Comparison of ENCODE assay signal across 9 mouse cellular contexts in genomic region chr14:121422664-121423340, GRCm38 (mm10). TPM values are rescaled to one million over a fixed set of nuclear protein-coding genes. Genes with fewer than 3 reads are reported as not detected.
DNase-seq lines count a peak whose midpoint lies in the region; ATAC-seq and TF ChIP-seq lines count a peak whose summit lies in the region.
"Had no signal": no experiment of that assay in that cellular context is flagged by ENCODE, and none has a peak within 500 bp of the region (broad histone marks: within the 10 kb centered on the region; RNA-seq: fewer than 3 reads in every experiment).

No protein-coding gene starts in this region.

- TF ChIP-seq CTCF in kidney, postnatal 0 days (IDR thresholded peaks at IDR 0.05; ENCODE audit: low read depth), result no peak
- TF ChIP-seq CTCF in liver, postnatal 0 days (IDR thresholded peaks at IDR 0.05; ENCODE audit: low read depth), result no peak
- TF ChIP-seq CTCF in left cerebral cortex, adult 2 months (IDR thresholded peaks at IDR 0.05), result no peak

- peak; percentile 45 for DNase-seq in kidney, postnatal 0 days (ENCODE audit: low spot score)
- no peak for DNase-seq in kidney, adult 18-20 months
- peak; percentile 52 for DNase-seq in liver, postnatal 0 days
- no peak for DNase-seq in right cerebral cortex, adult 18-20 months
- no peak for DNase-seq in left cerebral cortex, adult 2 months (ENCODE audit: extremely low spot score in 1 of 2, low spot score in 2 of 2)
- DNase-seq in frontal cortex, postnatal 10 days (ENCODE audit: low spot score in 2 of 2), result no peak

- no peak overlapping the region for H3K4me2 ChIP-seq in kidney, postnatal 0 days (ENCODE audit: low read length)
- H3K4me2 ChIP-seq in heart, embryonic 12.5 days, result peak overlapping the region; percentile 38
- peak overlapping the region; percentile 66 for H3K4me2 ChIP-seq in liver, postnatal 0 days (ENCODE audit: low read depth, low read length)
- H3K4me2 ChIP-seq in stomach, embryonic 16.5 days (ENCODE audit: low read depth, low read length), result peak overlapping the region; percentile 28

- no peaks in the 10 kb centered on the region for H3K36me3 ChIP-seq in kidney, postnatal 0 days (ENCODE audit: insufficient read depth, low read length)
- no peaks in the 10 kb centered on the region for H3K36me3 ChIP-seq in heart, embryonic 12.5 days
- H3K36me3 ChIP-seq in liver, postnatal 0 days (replicated peaks; ENCODE audit: insufficient read depth, low read length), result no peaks in the 10 kb centered on the region
- H3K36me3 ChIP-seq in stomach, embryonic 16.5 days (ENCODE audit: control insufficient read depth, insufficient read depth, low read length), result no peaks in the 10 kb centered on the region

- intact Hi-C loops in left cerebral cortex, adult 2 months (cut with DNase I), result no loop called here

- 0 out of 2 replicates have a peak, but pooled peaks cover 3% of the 10 kb centered on the region for H3K4me1 ChIP-seq in kidney, postnatal 0 days (replicated peaks; ENCODE audit: insufficient read depth, low read length)
- peaks cover 21% of the 10 kb centered on the region for H3K4me1 ChIP-seq in heart, embryonic 12.5 days (replicated peaks)
- peaks cover 24% of the 10 kb centered on the region for H3K4me1 ChIP-seq in liver, postnatal 0 days (ENCODE audit: insufficient read depth)
- peaks cover 10% of the 10 kb centered on the region for H3K4me1 ChIP-seq in stomach, embryonic 16.5 days (ENCODE audit: control insufficient read depth, insufficient read depth, low read length)

- H3K27me3 ChIP-seq in kidney, postnatal 0 days (ENCODE audit: insufficient read depth, low read length), result no peaks in the 10 kb centered on the region
- no peaks in the 10 kb centered on the region for H3K27me3 ChIP-seq in heart, embryonic 12.5 days (replicated peaks)
- H3K27me3 ChIP-seq in liver, postnatal 0 days (ENCODE audit: insufficient read depth, low read length), result no peaks in the 10 kb centered on the region
- no peaks in the 10 kb centered on the region for H3K27me3 ChIP-seq in stomach, embryonic 16.5 days (ENCODE audit: control insufficient read depth, insufficient read depth, low read length)
- H3K27me3 ChIP-seq: Patski had no signal

- H3K9ac ChIP-seq in kidney, postnatal 0 days (ENCODE audit: low read depth, low read length), result no peak overlapping the region
- H3K9ac ChIP-seq in heart, embryonic 12.5 days, result no peak overlapping the region
- peak overlapping the region; percentile 55 for H3K9ac ChIP-seq in liver, postnatal 0 days (replicated peaks)
- 0 out of 2 replicates have a peak overlapping the region, but pooled peaks have one; percentile 13 for H3K9ac ChIP-seq in stomach, embryonic 16.5 days (ENCODE audit: low read length)

- ATAC-seq in kidney, postnatal 0 days (replicated peaks; ENCODE audit: low FRiP score, low read depth), result no peak
- peak; percentile 93 for ATAC-seq in heart, embryonic 12.5 days (ENCODE audit: insufficient number of reproducible peaks, low FRiP score)
- ATAC-seq in liver, postnatal 0 days, result peak; percentile 91
- peak; percentile 69; the same call in 1 of the 2 replicates for ATAC-seq in stomach, embryonic 16.5 days (ENCODE audit: insufficient read depth, low FRiP score)
- ATAC-seq: Patski had no signal

- no peaks in the 10 kb centered on the region for H3K9me3 ChIP-seq in kidney, postnatal 0 days (replicated peaks; ENCODE audit: low read length)
- H3K9me3 ChIP-seq in heart, embryonic 12.5 days (replicated peaks), result peaks cover 10% of the 10 kb centered on the region; the same call in 1 of the 2 replicates
- H3K9me3 ChIP-seq in liver, postnatal 0 days (ENCODE audit: low read length), result no peaks in the 10 kb centered on the region
- peaks cover 6% of the 10 kb centered on the region; the same call in 1 of the 2 replicates for H3K9me3 ChIP-seq in stomach, embryonic 16.5 days (replicated peaks; ENCODE audit: control insufficient read depth, low read length)

- peak overlapping the region; percentile 64 for H3K27ac ChIP-seq in kidney, postnatal 0 days
- peak overlapping the region; percentile 94 for H3K27ac ChIP-seq in heart, embryonic 12.5 days (ENCODE audit: poor library complexity, severe bottlenecking)
- peak overlapping the region; percentile 94 for H3K27ac ChIP-seq in liver, postnatal 0 days (ENCODE audit: low read depth)
- H3K27ac ChIP-seq in stomach, embryonic 16.5 days (ENCODE audit: low read length), result peak overlapping the region; percentile 75
- H3K27ac ChIP-seq in left cerebral cortex, adult 2 months, result no peak overlapping the region; the same call in 1 of the 2 replicates

- WGBS in kidney, postnatal 0 days, result 47% methylated on average over 4 of the region's 4 CpGs
- WGBS in heart, embryonic 12.5 days, result 25% methylated on average over 4 of the region's 4 CpGs
- WGBS in liver, postnatal 0 days (ENCODE audit: insufficient replicate concordance), result 12% methylated on average over 4 of the region's 4 CpGs
- WGBS in stomach, embryonic 16.5 days, result 34% methylated on average over 4 of the region's 4 CpGs

- peak; percentile 70 for TF ChIP-seq EP300 in liver, postnatal 0 days (IDR thresholded peaks at IDR 0.05; ENCODE audit: low read depth)

- no peak overlapping the region for H3K4me3 ChIP-seq in kidney, postnatal 0 days (replicated peaks; ENCODE audit: low read depth, low read length)
- H3K4me3 ChIP-seq in heart, embryonic 12.5 days, result no peak overlapping the region
- peak overlapping the region; percentile 17; the same call in 1 of the 2 replicates for H3K4me3 ChIP-seq in liver, postnatal 0 days (ENCODE audit: low read depth, low read length)
- no peak overlapping the region for H3K4me3 ChIP-seq in stomach, embryonic 16.5 days (replicated peaks; ENCODE audit: low read length)
- no peak overlapping the region for H3K4me3 ChIP-seq in left cerebral cortex, adult 2 months

RNA-seq across cellular contexts. Expression of gene Stk24, which starts 43.0 kb away (rescaled TPM):
- polyA plus RNA-seq in kidney, postnatal 0 days (2015; fragmentation: Nextera tagmentation; extraction: Ambion mirVana), result 33.2 and 36.6 TPM in 2 replicates
- 52.9 and 55.6 TPM in 2 replicates for polyA plus RNA-seq in heart, embryonic 12.5 days (2016; fragmentation: Nextera tagmentation; extraction: Ambion mirVana)
- 19.3 and 20.4 TPM in 2 replicates for polyA plus RNA-seq in liver, postnatal 0 days (2015; fragmentation: Nextera tagmentation; extraction: Ambion mirVana)
- 33.2 and 33.6 TPM in 2 replicates for polyA plus RNA-seq in stomach, embryonic 16.5 days (2015; fragmentation: Nextera tagmentation; extraction: Ambion mirVana)
- 10 to 100 TPM; 67.8 to 74.2 TPM for total RNA-seq in left cerebral cortex, adult 2 months (2021)

Comparison
In these comparisons a context has a peak if more than half of its experiments do, and no peak if none do; other contexts are left out.
1. DNase-seq: peak in kidney, postnatal 0 days (single experiment) and liver, postnatal 0 days (single experiment); none in kidney, adult 18-20 months (single experiment), right cerebral cortex, adult 18-20 months (single experiment), left cerebral cortex, adult 2 months (0 of 2) and frontal cortex, postnatal 10 days (0 of 2).
2. H3K9ac ChIP-seq: peak in liver, postnatal 0 days (single experiment) and stomach, embryonic 16.5 days (single experiment); none in kidney, postnatal 0 days (single experiment) and heart, embryonic 12.5 days (single experiment).